Mouse (Mus musculus) MEL (cell line): Measurements from ENCODE around the gene Mettl1. TPM values are rescaled to one million over a fixed set of nuclear protein-coding genes. Genes with fewer than 3 reads are reported as not detected.
A peak's percentile ranks its signal among the peaks of the same experiment; 100 is the strongest.

Experiments
- DNase-seq: peaks from one replicate; pipeline ENCODE4 v3.0.0; 2011; ENCODE audit warnings: low read depth, low spot score
- H3K27ac ChIP-seq: 2 replicates; pipeline ENCODE4 v1.5.1; 2012; ENCODE audit warnings: low read depth, mild to moderate bottlenecking, control low read depth, low read length, moderate library complexity; ENCODE audit not compliant: control insufficient read depth
- H3K27me3 ChIP-seq, 2 experiments: fragments of 150-350 bp in 1 of 2; sonication (generic) in 1 of 2; 2 replicates each; pipeline ENCODE4 v1.6.1; 2012; ENCODE audit warnings: low read length in 2 of 2, mild to moderate bottlenecking in 2 of 2, improper control_type of control experiment in 1 of 2, moderate library complexity in 1 of 2; ENCODE audit not compliant: insufficient read depth in 2 of 2, control insufficient read depth in 1 of 2
- H3K36me3 ChIP-seq, 2 experiments: 2 replicates each; pipeline ENCODE4 v1.6.1; 2012 to 2014; ENCODE audit warnings: low read length in 2 of 2, improper control_type of control experiment in 1 of 2, inconsistent platforms in 1 of 2, mild to moderate bottlenecking in 1 of 2; ENCODE audit not compliant: insufficient read depth in 2 of 2, control insufficient read depth in 1 of 2
- H3K4me1 ChIP-seq, 2 experiments: fragments of 150-350 bp in 1 of 2; sonication (generic) in 1 of 2; 2 replicates each; pipeline ENCODE4 v1.6.1; 2012; ENCODE audit warnings: low read length in 2 of 2, improper control_type of control experiment in 1 of 2, mild to moderate bottlenecking in 1 of 2; ENCODE audit not compliant: insufficient read depth in 2 of 2, control insufficient read depth in 1 of 2
- H3K4me3 ChIP-seq, 2 experiments: fragments of 150-350 bp in 1 of 2; sonication (generic) in 1 of 2; 2 replicates each; pipeline ENCODE4 v1.5.1; 2012; ENCODE audit warnings: low read depth in 2 of 2, low read length in 2 of 2, mild to moderate bottlenecking in 2 of 2, moderate library complexity in 2 of 2, control low read depth in 1 of 2, improper control_type of control experiment in 1 of 2; ENCODE audit not compliant: control insufficient read depth in 1 of 2, insufficient read depth in 1 of 2
- H3K79me2 ChIP-seq: 2 replicates; pipeline ENCODE4 v1.6.1; 2012; ENCODE audit warnings: mild to moderate bottlenecking, low read length, moderate library complexity; ENCODE audit not compliant: control insufficient read depth, poor library complexity, insufficient read depth
- H3K9ac ChIP-seq: 2 replicates; pipeline ENCODE4 v1.6.1; 2012; ENCODE audit warnings: low read depth, mild to moderate bottlenecking, control low read depth, low read length, moderate library complexity; ENCODE audit not compliant: control insufficient read depth, poor library complexity, severe bottlenecking
- H3K9me3 ChIP-seq: fragments of 150-350 bp; sonication (generic); replicated peaks from 2 replicates; pipeline ENCODE4 v1.6.1; 2012; ENCODE audit warnings: mild to moderate bottlenecking, low read length, improper control_type of control experiment, moderate library complexity; ENCODE audit not compliant: insufficient read depth
- CTCF ChIP-seq, 3 experiments: IDR thresholded peaks in 2 of 3; conservative IDR thresholded peaks in 1 of 3; 2 replicates each; pipeline ENCODE4 v1.5.1; 2011 to 2012; ENCODE audit warnings: low read length in 3 of 3, low read depth in 2 of 3, mild to moderate bottlenecking in 2 of 3, improper control_type of control experiment in 1 of 3, inconsistent platforms in 1 of 3, mixed read lengths in 1 of 3, moderate library complexity in 1 of 3; ENCODE audit not compliant: control insufficient read depth in 1 of 3, insufficient read depth in 1 of 3, poor library complexity in 1 of 3, severe bottlenecking in 1 of 3
- EP300 ChIP-seq, 2 experiments: IDR thresholded peaks; 2 replicates each; pipeline ENCODE4 v1.6.1; 2011; ENCODE audit warnings: improper control_type of control experiment in 2 of 2, low read length in 2 of 2, low read depth in 1 of 2, mild to moderate bottlenecking in 1 of 2
- GABPA ChIP-seq: IDR thresholded peaks from 2 replicates; pipeline ENCODE4 v1.6.1; 2012; ENCODE audit warnings: low read depth, mild to moderate bottlenecking, inconsistent platforms, low read length, improper control_type of control experiment, moderate library complexity
- GATA1 ChIP-seq: IDR thresholded peaks from 2 replicates; pipeline ENCODE4 v1.6.1; 2011; ENCODE audit warnings: low read depth, low read length, improper control_type of control experiment
- HCFC1 ChIP-seq: IDR thresholded peaks from 2 replicates; pipeline ENCODE4 v1.6.1; 2012; ENCODE audit warnings: low read depth, mild to moderate bottlenecking, inconsistent platforms, low read length, improper control_type of control experiment, moderate library complexity
- MXI1 ChIP-seq: IDR thresholded peaks from 2 replicates; pipeline ENCODE4 v1.6.1; 2011; ENCODE audit warnings: mild to moderate bottlenecking, low read depth, low read length, improper control_type of control experiment
- MYC ChIP-seq: IDR thresholded peaks from 2 replicates; pipeline ENCODE4 v1.6.1; 2011; ENCODE audit warnings: low read depth, mild to moderate bottlenecking, low read length, improper control_type of control experiment, moderate library complexity
- NRF1 ChIP-seq: IDR thresholded peaks from 2 replicates; pipeline ENCODE4 v1.6.1; 2014; ENCODE audit warnings: low read depth, mild to moderate bottlenecking, inconsistent platforms, low read length, improper control_type of control experiment, moderate library complexity; ENCODE audit not compliant: poor library complexity, insufficient read depth, severe bottlenecking
- RAD21 ChIP-seq: IDR thresholded peaks from 2 replicates; pipeline ENCODE4 v1.6.1; 2011; ENCODE audit warnings: mild to moderate bottlenecking, low read depth, low read length, improper control_type of control experiment
- TBP ChIP-seq: IDR thresholded peaks from 2 replicates; pipeline ENCODE4 v1.8.0; 2011; ENCODE audit warnings: low read depth, low read length, improper control_type of control experiment
- UBTF ChIP-seq: IDR thresholded peaks from 2 replicates; pipeline ENCODE4 v1.6.1; 2012; ENCODE audit warnings: low read depth, mild to moderate bottlenecking, inconsistent platforms, low read length, improper control_type of control experiment, moderate library complexity, borderline replicate concordance; ENCODE audit not compliant: insufficient read depth
- USF1 ChIP-seq: IDR thresholded peaks from 2 replicates; pipeline ENCODE4 v1.6.1; 2014; ENCODE audit warnings: low read depth, mild to moderate bottlenecking, inconsistent platforms, low read length, improper control_type of control experiment, moderate library complexity
- ZNF384 ChIP-seq: IDR thresholded peaks from 2 replicates; pipeline ENCODE4 v1.6.1; 2012; ENCODE audit warnings: low read depth, mild to moderate bottlenecking, inconsistent platforms, low read length, improper control_type of control experiment
- polyA plus RNA-seq, 2 experiments: library from polyadenylated mRNA; stranded (reverse) in 1 of 2; unstranded in 1 of 2; fragments of >175 nt in 1 of 2; fragments of >200 nt in 1 of 2; gene quantifications; 2 replicates each; pipeline versions ENCODE4 v1.2.1 to v1.2.4; 2012; ENCODE audit warnings: low replicate concordance in 2 of 2, low read depth in 1 of 2; ENCODE audit not compliant: insufficient read length in 2 of 2, insufficient read depth in 1 of 2, missing spikeins in 1 of 2
- total RNA-seq: library from RNA; depleted of rRNA; stranded (reverse); fragments of 300-350 nt; gene quantifications from 2 replicates; pipeline ENCODE4 v1.2.3, GENCODE M21; 2012

Mettl1 gene
- total and polyA plus RNA-seq, 3 experiments: 35.3 to 67.3 TPM; not detected in 1

DNA sequence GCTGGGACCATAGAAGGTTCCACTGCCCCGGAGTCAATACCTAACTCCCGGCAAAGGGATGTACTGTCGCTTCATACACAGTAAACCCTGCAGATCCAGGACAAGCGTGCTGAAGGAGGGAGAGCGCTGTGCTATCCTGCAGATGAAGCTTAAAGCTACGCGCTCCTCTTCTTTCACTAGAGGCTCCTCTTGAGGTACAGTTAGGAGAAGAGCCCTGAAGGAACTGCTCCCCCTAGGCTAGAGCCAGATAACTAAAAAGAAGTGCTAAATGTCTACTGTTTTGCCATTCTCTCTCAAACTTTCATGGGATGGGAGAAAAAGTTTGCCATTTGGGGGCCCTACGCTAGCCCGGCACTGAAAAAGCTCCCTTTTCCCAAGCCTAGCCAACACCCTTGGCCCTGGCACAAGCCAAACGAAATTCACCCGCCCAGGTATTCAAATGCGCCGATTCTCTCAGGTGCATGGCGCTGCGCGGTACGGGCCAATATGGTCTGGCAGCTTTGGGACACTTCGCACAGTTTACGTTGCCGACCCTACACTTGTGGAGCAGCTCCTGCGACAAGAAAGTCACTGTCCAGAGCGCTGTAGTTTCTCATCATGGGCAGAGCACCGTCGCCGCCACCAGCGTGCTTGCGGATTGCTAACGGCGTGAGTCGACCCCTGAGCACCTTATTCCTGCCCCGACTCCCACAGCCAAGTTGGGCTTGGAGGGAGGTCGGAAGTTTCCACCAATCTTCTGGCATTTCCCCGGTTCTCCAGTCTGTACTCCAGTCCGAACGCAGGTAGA, 7.6 kb downstream of the Mettl1 start:
- peaks cover 0 to 5% of the 10 kb centered on the region in 2 experiments; a peak in 2 of 4 replicates for H3K36me3 ChIP-seq
- no peak for TF ChIP-seq UBTF
- no peak for TF ChIP-seq NRF1
- TF ChIP-seq MYC: no peak
- TF ChIP-seq HCFC1: no peak
- TF ChIP-seq TBP: no peak
- no peak for TF ChIP-seq GABPA
- no peak for TF ChIP-seq RAD21
- TF ChIP-seq EP300 (IDR thresholded peaks at IDR 0.05; ENCODE audit: low read depth in 1 of 2, low read length in 2 of 2): no peak
- DNase-seq: no peak
- H3K9ac ChIP-seq: no peak overlapping the region
- no peak overlapping the region for H3K27ac ChIP-seq
- no peak overlapping the region for H3K4me3 ChIP-seq
- peaks cover 2 to 5% of the 10 kb centered on the region in 2 experiments for H3K4me1 ChIP-seq
- no peaks in the 10 kb centered on the region for H3K27me3 ChIP-seq
- no peaks in the 10 kb centered on the region for H3K9me3 ChIP-seq
- no peaks in the 10 kb centered on the region for H3K79me2 ChIP-seq

DNA sequence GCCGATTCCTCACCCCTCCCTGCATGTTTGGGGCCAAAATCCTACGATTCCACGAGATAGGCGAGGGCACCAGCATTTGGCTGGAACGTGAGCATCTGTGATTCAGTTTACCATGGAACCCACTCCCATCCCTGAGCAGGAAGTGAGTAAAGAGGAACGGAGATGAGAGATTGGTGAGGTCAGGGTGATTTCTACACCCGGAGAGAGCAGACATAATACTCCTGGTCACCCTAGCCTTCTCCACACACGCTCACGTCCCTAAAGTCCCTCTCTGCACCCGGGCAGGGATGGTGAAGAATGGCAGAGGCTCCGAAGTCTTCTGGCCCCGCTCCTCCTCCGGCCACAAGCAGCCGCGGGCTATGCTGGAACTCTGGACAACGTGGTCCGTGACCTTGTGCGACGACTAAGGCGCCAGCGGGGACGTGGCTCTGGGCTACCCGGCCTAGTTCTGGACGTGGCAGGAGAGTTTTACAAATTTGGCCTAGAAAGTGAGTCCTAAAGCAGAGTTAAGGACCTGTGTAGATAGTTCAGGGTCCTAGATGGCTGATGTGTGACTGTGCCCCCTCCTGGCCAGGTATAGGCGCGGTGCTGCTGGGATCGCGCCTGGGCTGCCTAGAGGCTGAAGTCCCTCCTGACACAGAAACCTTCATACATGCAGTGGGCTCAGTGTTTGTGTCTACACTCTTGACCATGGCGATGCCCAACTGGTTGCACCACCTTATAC, 8.3 kb downstream of the Mettl1 start:
- peak in 1 of 3 experiments; percentile 21; a peak in 1 of 6 replicates for TF ChIP-seq CTCF (IDR thresholded peaks at IDR 0.05 in 2 of 3, conservative IDR thresholded peaks at IDR 0.05 in 1 of 3; ENCODE audit: control insufficient read depth in 1 of 3, insufficient read depth in 1 of 3, low read depth in 2 of 3, low read length in 3 of 3, poor library complexity in 1 of 3, severe bottlenecking in 1 of 3)
- TF ChIP-seq HCFC1: no peak
- no peak overlapping the region for H3K9ac ChIP-seq
- H3K27me3 ChIP-seq: no peaks in the 10 kb centered on the region
- H3K27ac ChIP-seq: no peak overlapping the region
- H3K9me3 ChIP-seq: no peaks in the 10 kb centered on the region
- H3K79me2 ChIP-seq: no peaks in the 10 kb centered on the region
- peaks cover 2 to 5% of the 10 kb centered on the region in 2 experiments for H3K4me1 ChIP-seq
- DNase-seq: no peak
- no peak overlapping the region for H3K4me3 ChIP-seq
- H3K36me3 ChIP-seq: peaks cover 0 to 5% of the 10 kb centered on the region in 2 experiments; a peak in 2 of 4 replicates

DNA sequence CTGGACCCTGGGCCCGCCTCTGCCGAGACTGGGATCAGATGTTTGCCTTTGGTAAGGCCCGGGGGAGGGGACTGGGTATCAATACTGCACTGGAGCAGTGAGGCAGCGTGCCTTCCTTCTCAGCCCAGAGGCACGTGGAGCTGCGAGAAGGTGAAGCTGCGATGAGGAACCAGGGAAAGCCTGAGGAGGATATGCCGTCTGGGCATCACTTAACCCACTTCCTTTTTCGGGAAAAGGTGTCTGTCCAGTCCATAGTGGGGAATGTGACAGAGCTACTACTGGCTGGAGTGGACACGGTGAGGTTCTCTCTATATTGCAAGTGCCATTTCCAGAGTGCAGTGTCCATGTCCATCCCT, 8.9 kb downstream of the Mettl1 start:
- Histone ChIP-seq H3K27me3 (no peaks in the 10 kb centered on the region), H3K27ac (no peak overlapping the region), H3K4me1 (peaks cover 2 to 5% of the 10 kb centered on the region in 2 experiments), H3K9me3 (no peaks in the 10 kb centered on the region), H3K79me2 (no peaks in the 10 kb centered on the region), H3K36me3 (peaks cover 0 to 5% of the 10 kb centered on the region in 2 experiments; a peak in 2 of 4 replicates), H3K4me3 (no peak overlapping the region), H3K9ac (no peak overlapping the region)
- DNase-seq: no peak
- TF ChIP-seq USF1 (no peak), MXI1 (no peak), HCFC1 (no peak), ZNF384 (no peak), MYC (no peak), GATA1 (no peak)
